Mouse (Mus musculus) midbrain, embryonic 11.5 days (tissue): ENCODE data around the gene Kif22. TPM values are rescaled to one million over a fixed set of nuclear protein-coding genes. Genes with fewer than 3 reads are reported as not detected.

ENCODE experiments used
- ATAC-seq: fragments of 200-750 bp; cut with Nextera tagmentation; 2 replicates; pipeline ENCODE4 v1.8.0; 2017; ENCODE audit warnings: moderate TSS enrichment, moderate library complexity; ENCODE audit not compliant: low FRiP score
- DNase-seq: peaks from one replicate; pipeline ENCODE4 v3.0.0; 2015; ENCODE audit warnings: low spot score; ENCODE audit errors: missing footprints
- H3K27ac ChIP-seq: fragments of 300-500 bp; sonication (generic); 2 replicates; pipeline ENCODE4 v1.5.1; 2014; ENCODE audit warnings: low read depth, low read length
- H3K27me3 ChIP-seq: fragments of 300-500 bp; sonication (generic); 2 replicates; pipeline ENCODE4 v1.6.1; 2014; ENCODE audit warnings: mild to moderate bottlenecking, low read length, moderate library complexity, mixed read lengths; ENCODE audit not compliant: control insufficient read depth, insufficient read depth
- H3K36me3 ChIP-seq: fragments of 300-500 bp; sonication (generic); 2 replicates; pipeline ENCODE4 v1.6.1; 2014; ENCODE audit warnings: mild to moderate bottlenecking, low read length, moderate library complexity, mixed read lengths; ENCODE audit not compliant: control insufficient read depth, insufficient read depth
- H3K4me1 ChIP-seq: fragments of 300-500 bp; sonication (generic); 2 replicates; pipeline ENCODE4 v1.6.1; 2014; ENCODE audit warnings: low read length; ENCODE audit not compliant: control insufficient read depth, insufficient read depth
- H3K4me2 ChIP-seq: fragments of 300-500 bp; sonication (generic); 2 replicates; pipeline ENCODE4 v1.6.1; 2014; ENCODE audit warnings: mild to moderate bottlenecking, moderate library complexity
- H3K4me3 ChIP-seq: fragments of 300-500 bp; sonication (generic); 2 replicates; pipeline ENCODE4 v1.5.1; 2014; ENCODE audit warnings: low read depth, low read length
- H3K9ac ChIP-seq: fragments of 300-500 bp; sonication (generic); 2 replicates; pipeline ENCODE4 v1.6.1; 2014; ENCODE audit warnings: low read length
- H3K9me3 ChIP-seq: fragments of 300-500 bp; sonication (generic); 2 replicates; pipeline ENCODE4 v1.6.1; 2016; ENCODE audit warnings: low read length; ENCODE audit not compliant: control insufficient read depth
- WGBS: fragments of 180-500 bp; shearing (Covaris S2); extraction: QIAGEN DNeasy Blood & Tissue Kit; methylation state at CpG from one replicate; pipeline ENCODE4 v1.1.7; 2014; 5-methylcytosine and 5-hydroxymethylcytosine counted together
- microRNA-seq: library from miRNA; unstranded; fragments of <30 nt; microRNA quantifications from one replicate; pipeline ENCODE4, GENCODE M21; 2017
- polyA plus RNA-seq: library from polyadenylated mRNA; unstranded; fragments of >200 nt; fragmentation: Nextera tagmentation; extraction: Ambion mirVana; gene quantifications from 2 replicates; pipeline ENCODE4 v1.2.1, GENCODE M21; 2014

Gene Kif22
- polyA plus RNA-seq, 1 experiment from 2014 or later = 195 TPM

DNA sequence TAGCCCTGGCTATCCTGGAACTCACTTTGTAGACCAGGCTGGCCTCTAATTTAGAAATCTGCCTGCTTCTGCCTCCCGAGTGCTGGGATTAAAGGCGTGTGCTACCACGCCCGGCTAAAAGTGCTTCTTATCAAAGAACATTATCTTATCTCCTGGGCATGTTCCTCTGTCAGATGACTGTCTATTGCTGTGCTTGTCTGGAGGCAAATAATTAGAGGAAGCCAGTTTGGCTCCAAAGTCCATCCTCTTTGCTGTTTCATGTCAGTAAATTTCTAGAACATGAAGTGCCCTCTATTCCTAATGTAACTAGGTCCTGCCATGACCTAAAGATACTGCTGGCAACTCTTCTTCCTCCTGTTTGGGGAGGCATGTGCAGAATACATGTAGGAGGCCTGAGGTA is 60.2 kb downstream of the Kif22 start:
- no peak overlapping the region for H3K4me2 ChIP-seq

DNA sequence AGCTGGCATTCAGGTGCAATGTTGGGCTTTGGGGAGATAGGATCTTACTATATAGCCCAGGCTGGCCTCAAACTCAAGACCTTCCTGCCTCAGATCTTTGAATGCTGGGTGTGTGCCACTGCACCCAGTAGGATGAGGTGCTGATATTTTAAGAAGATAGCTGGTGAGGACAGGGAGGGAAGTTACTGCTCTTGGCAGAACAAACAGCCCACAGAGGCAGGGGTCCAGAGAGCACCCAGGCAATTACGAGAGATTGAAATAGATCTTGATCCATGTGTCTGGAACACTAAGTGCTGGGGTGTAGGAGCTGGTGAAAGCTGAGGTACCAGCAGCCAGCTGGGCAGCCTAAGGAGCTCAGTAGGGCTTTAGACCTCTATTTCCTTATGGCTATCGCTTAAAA is 60.7 kb downstream of the Kif22 start:
- 82% methylated on average over 2 of the region's 2 CpGs for WGBS
- Histone ChIP-seq H3K9me3 (no peaks in the 10 kb centered on the region), H3K9ac (no peak overlapping the region), H3K4me3 (no peak overlapping the region), H3K27ac (no peak overlapping the region), H3K4me2 (no peak overlapping the region), H3K27me3 (no peaks in the 10 kb centered on the region), H3K36me3 (peaks cover 11% of the 10 kb centered on the region), H3K4me1 (peaks cover 4% of the 10 kb centered on the region)
- DNase-seq = no peak
- ATAC-seq = no peak

More for the DNA sequence above, 60.2 kb downstream of the Kif22 start:
- Histone ChIP-seq H3K27me3 (no peaks in the 10 kb centered on the region), H3K4me3 (no peak overlapping the region), H3K36me3 (peaks cover 11% of the 10 kb centered on the region), H3K27ac (no peak overlapping the region), H3K9ac (no peak overlapping the region), H3K4me1 (peaks cover 2% of the 10 kb centered on the region), H3K9me3 (no peaks in the 10 kb centered on the region)
- DNase-seq (no peak), ATAC-seq (no peak)
- WGBS = 87% methylated on average over 4 of the region's 4 CpGs

DNA sequence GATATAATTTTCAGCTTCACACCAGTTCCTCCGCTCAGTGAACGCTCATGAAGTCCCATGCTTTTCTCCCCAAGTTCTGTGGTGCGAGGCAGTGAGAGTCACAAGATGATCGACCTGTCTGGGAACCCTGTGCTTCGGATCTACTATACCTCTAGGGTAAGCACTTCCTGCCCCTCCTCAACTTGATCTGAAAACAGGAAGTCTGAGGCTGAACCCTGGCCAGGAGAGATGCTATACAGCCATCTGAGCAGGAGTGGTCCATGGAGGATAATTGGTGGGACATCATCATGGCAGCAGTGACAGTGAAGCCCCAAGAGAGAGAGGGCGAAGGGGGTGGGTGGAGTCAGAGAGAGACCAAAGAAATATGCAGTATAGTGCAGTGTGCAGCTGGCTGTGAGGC is 63.4 kb downstream of the Kif22 start:
- WGBS = 95% methylated on average over 6 of the region's 6 CpGs
- no peaks in the 10 kb centered on the region for H3K27me3 ChIP-seq
- H3K4me3 ChIP-seq = no peak overlapping the region
- DNase-seq = no peak
- H3K4me2 ChIP-seq = no peak overlapping the region
- peaks cover 11% of the 10 kb centered on the region for H3K36me3 ChIP-seq
- H3K27ac ChIP-seq = no peak overlapping the region
- no peak overlapping the region for H3K9ac ChIP-seq
- ATAC-seq = no peak
- H3K9me3 ChIP-seq = no peaks in the 10 kb centered on the region
- H3K4me1 ChIP-seq = peaks cover 8% of the 10 kb centered on the region

Small RNA genes lying within 50 kb of the gene (microRNA-seq; reads per million reads assigned to microRNA genes)
- not detected for gene Gm44343

Other genes with a start within 250 kb of the Kif22 start
- gene Ppp4c, start 250.0 kb downstream of the Kif22 start, polyA plus RNA-seq = 335 and 336 TPM in 2 replicates
- gene Fam57b, start 244.8 kb downstream of the Kif22 start, polyA plus RNA-seq = 10.5 and 11.1 TPM in 2 replicates
- not detected in 2 replicates for gene 4930451I11Rik, start 210.8 kb downstream of the Kif22 start, polyA plus RNA-seq
- 4.1 and 4.8 TPM in 2 replicates for gene Doc2a, start 195.1 kb downstream of the Kif22 start, polyA plus RNA-seq
- 23.8 and 28.4 TPM in 2 replicates for gene Hirip3, start 180.5 kb downstream of the Kif22 start, polyA plus RNA-seq
- gene Ino80e, start 180.1 kb downstream of the Kif22 start, polyA plus RNA-seq = 92.6 and 99.7 TPM in 2 replicates
- 25.7 and 27.2 TPM in 2 replicates for gene Taok2, start 157.8 kb downstream of the Kif22 start, polyA plus RNA-seq
- 25.6 and 26.5 TPM in 2 replicates for gene Tmem219, start 119.6 kb downstream of the Kif22 start, polyA plus RNA-seq
- gene Kctd13, start 113.6 kb downstream of the Kif22 start, polyA plus RNA-seq = 26.5 and 26.8 TPM in 2 replicates
- gene Asphd1, start 92.9 kb downstream of the Kif22 start, polyA plus RNA-seq = 1.2 and 1.5 TPM in 2 replicates
- 7.8 and 9.9 TPM in 2 replicates for gene Sez6l2, start 91.9 kb downstream of the Kif22 start, polyA plus RNA-seq
- gene Cdipt, start 66.6 kb downstream of the Kif22 start, polyA plus RNA-seq = 66.4 and 67.4 TPM in 2 replicates
- gene Cdiptos, start 66.4 kb downstream of the Kif22 start, polyA plus RNA-seq = 1.3 and 1.4 TPM in 2 replicates
- gene Mvp, start 27.9 kb downstream of the Kif22 start, polyA plus RNA-seq = 2.8 and 3.0 TPM in 2 replicates
- not detected in 2 replicates for gene Pagr1b, start 26.0 kb downstream of the Kif22 start, polyA plus RNA-seq
- gene Pagr1a, start 25.1 kb downstream of the Kif22 start, polyA plus RNA-seq = 59.0 and 70.6 TPM in 2 replicates
- 58.8 and 68.8 TPM in 2 replicates for gene Gm42742, start 21.4 kb downstream of the Kif22 start, polyA plus RNA-seq
- gene Prrt2, start 21.3 kb downstream of the Kif22 start, polyA plus RNA-seq = 2.6 and 4.0 TPM in 2 replicates
- gene Maz, start 15.4 kb downstream of the Kif22 start, polyA plus RNA-seq = 64.3 and 80.7 TPM in 2 replicates
- not detected in 2 replicates for gene Zg16, start 44.9 kb upstream of the Kif22 start, polyA plus RNA-seq
- gene AI467606, start 48.9 kb upstream of the Kif22 start, polyA plus RNA-seq = 1.3 and 1.7 TPM in 2 replicates
- 5.7 and 6.2 TPM in 2 replicates for gene Qprt, start 79.8 kb upstream of the Kif22 start, polyA plus RNA-seq
- 0.19 TPM in 1 of 2 replicates, not detected in the other for gene Spn, start 95.4 kb upstream of the Kif22 start, polyA plus RNA-seq
- 85.3 and 88.0 TPM in 2 replicates for gene Cd2bp2, start 153.6 kb upstream of the Kif22 start, polyA plus RNA-seq
- 16.9 and 19.3 TPM in 2 replicates for gene Tbc1d10b, start 166.0 kb upstream of the Kif22 start, polyA plus RNA-seq
- 11.7 and 13.2 TPM in 2 replicates for gene Mylpf, start 166.4 kb upstream of the Kif22 start, polyA plus RNA-seq
- 30.3 and 32.4 TPM in 2 replicates for gene Zfp553, start 190.6 kb upstream of the Kif22 start, polyA plus RNA-seq
- 24.6 and 29.8 TPM in 2 replicates for gene Sept1, start 190.7 kb upstream of the Kif22 start, polyA plus RNA-seq
- 49.3 and 54.0 TPM in 2 replicates for gene Zfp771, start 201.8 kb upstream of the Kif22 start, polyA plus RNA-seq
- gene Dctpp1, start 218.2 kb upstream of the Kif22 start, polyA plus RNA-seq = 235 and 254 TPM in 2 replicates
- 79.0 and 84.5 TPM in 2 replicates for gene Sephs2, start 231.6 kb upstream of the Kif22 start, polyA plus RNA-seq